Mouse (Mus musculus) erythroblast, embryonic 14.5 days (primary cell): ENCODE results near the gene Zbtb25. TPM values are rescaled to one million over a fixed set of nuclear protein-coding genes. Genes with fewer than 3 reads are reported as not detected.

Experiments used
- H3K27me3 ChIP-seq: 2 replicates; pipeline ENCODE4 v1.6.1; 2012; ENCODE audit warnings: inconsistent platforms; ENCODE audit not compliant: control insufficient read depth
- H3K36me3 ChIP-seq: 2 replicates; pipeline ENCODE4 v1.6.1; 2012; ENCODE audit warnings: mild to moderate bottlenecking, inconsistent platforms; ENCODE audit not compliant: control insufficient read depth
- H3K4me1 ChIP-seq: 2 replicates; pipeline ENCODE4 v1.6.1; 2012; ENCODE audit warnings: inconsistent platforms; ENCODE audit not compliant: control insufficient read depth
- H3K4me3 ChIP-seq: replicated peaks from 2 replicates; pipeline ENCODE3; 2012; ENCODE audit warnings: moderate library complexity, mild to moderate bottlenecking, inconsistent platforms
- H3K9me3 ChIP-seq: 2 replicates; pipeline ENCODE4 v1.6.1; 2012; ENCODE audit warnings: low read length, inconsistent platforms, mixed read lengths; ENCODE audit not compliant: control insufficient read depth
- GATA1 ChIP-seq: IDR thresholded peaks from 2 replicates; pipeline ENCODE4 v1.6.1; 2012; ENCODE audit warnings: low read length, inconsistent platforms, mixed read lengths
- TAL1 ChIP-seq: IDR thresholded peaks from 3 replicates; pipeline ENCODE4 v1.6.1; 2012; ENCODE audit warnings: low read length, inconsistent platforms, mixed read lengths
- polyA plus RNA-seq: library from polyadenylated mRNA; stranded (reverse); fragments of >175 nt; gene quantifications from 2 replicates; pipeline ENCODE4 v1.2.3, GENCODE M21; 2012

Zbtb25 gene
- polyA plus RNA-seq, 1 experiment, result 0.59 TPM

GRCm38 (mm10) chr12:76403886-76404537 lies 34.6 kb upstream of the Zbtb25 start, which contains the start of gene Hspa2:
Gene Hspa2, plus strand, starts transcription at chr12:76404176.
- Histone ChIP-seq H3K27me3 (peaks cover 66% of the 10 kb centered on the region), H3K9me3 (peaks cover 18% of the 10 kb centered on the region)
- TF ChIP-seq TAL1, result no peak
- TF ChIP-seq GATA1, result no peak

GRCm38 (mm10) chr12:76402991-76403885 lies 33.8 kb upstream of the Zbtb25 start:
- TF ChIP-seq GATA1 (no peak), TAL1 (no peak)
- H3K9me3 ChIP-seq, result peaks cover 18% of the 10 kb centered on the region
- H3K27me3 ChIP-seq, result peaks cover 58% of the 10 kb centered on the region
- peaks cover 40% of the 10 kb centered on the region for H3K4me1 ChIP-seq
- H3K4me3 ChIP-seq, result peak overlapping the region; percentile 88
- H3K36me3 ChIP-seq, result no peaks in the 10 kb centered on the region

More at GRCm38 (mm10) chr12:76403886-76404537, 34.6 kb upstream of the Zbtb25 start, which contains the start of gene Hspa2:
- Histone ChIP-seq H3K36me3 (no peaks in the 10 kb centered on the region), H3K4me1 (peaks cover 40% of the 10 kb centered on the region), H3K4me3 (peak within 1 kb of the TSS; percentile 88)

- Histone ChIP-seq H3K36me3 (no peaks in the 10 kb centered on the region), H3K4me3 (no peak overlapping the region), H3K4me1 (peaks cover 40% of the 10 kb centered on the region), H3K9me3 (peaks cover 18% of the 10 kb centered on the region), H3K27me3 (peaks cover 42% of the 10 kb centered on the region)
- TF ChIP-seq TAL1 (no peak), GATA1 (no peak)
These were observed 32.3 kb upstream of the Zbtb25 start for GRCm38 (mm10) chr12:76401674-76402073.

- Histone ChIP-seq H3K36me3 (peaks cover 5% of the 10 kb centered on the region), H3K9me3 (no peaks in the 10 kb centered on the region), H3K4me3 (no peak overlapping the region), H3K4me1 (peaks cover 7% of the 10 kb centered on the region), H3K27me3 (0 out of 2 replicates have a peak, but pooled peaks cover 2% of the 10 kb centered on the region)
- TF ChIP-seq TAL1 (no peak), GATA1 (no peak)
These were observed 27.9 kb upstream of the Zbtb25 start for GRCm38 (mm10) chr12:76397281-76397680.

GRCm38 (mm10) chr12:76392979-76393378 lies 23.6 kb upstream of the Zbtb25 start:
- Histone ChIP-seq H3K4me1 (peaks cover 30% of the 10 kb centered on the region), H3K4me3 (no peak overlapping the region), H3K36me3 (peaks cover 35% of the 10 kb centered on the region), H3K27me3 (no peaks in the 10 kb centered on the region), H3K9me3 (no peaks in the 10 kb centered on the region)
- TF ChIP-seq TAL1 (no peak), GATA1 (no peak)

- Histone ChIP-seq H3K4me3 (no peak overlapping the region), H3K36me3 (peaks cover 41% of the 10 kb centered on the region), H3K4me1 (peaks cover 30% of the 10 kb centered on the region), H3K9me3 (no peaks in the 10 kb centered on the region), H3K27me3 (no peaks in the 10 kb centered on the region)
- TF ChIP-seq TAL1 (no peak), GATA1 (no peak)
These were observed 22.3 kb upstream of the Zbtb25 start for GRCm38 (mm10) chr12:76391595-76392271.

- H3K9me3 ChIP-seq, result no peaks in the 10 kb centered on the region
- H3K27me3 ChIP-seq, result no peaks in the 10 kb centered on the region
- H3K4me1 ChIP-seq, result peaks cover 30% of the 10 kb centered on the region
- no peak for TF ChIP-seq TAL1
- TF ChIP-seq GATA1, result no peak
- peaks cover 68% of the 10 kb centered on the region for H3K36me3 ChIP-seq
- no peak overlapping the region for H3K4me3 ChIP-seq
These were observed 19.4 kb upstream of the Zbtb25 start for GRCm38 (mm10) chr12:76388794-76389193.

GRCm38 (mm10) chr12:76385342-76385741 lies 15.9 kb upstream of the Zbtb25 start:
- Histone ChIP-seq H3K27me3 (no peaks in the 10 kb centered on the region), H3K36me3 (peaks cover 69% of the 10 kb centered on the region), H3K4me1 (peaks cover 16% of the 10 kb centered on the region), H3K9me3 (no peaks in the 10 kb centered on the region), H3K4me3 (no peak overlapping the region)
- TF ChIP-seq GATA1 (no peak), TAL1 (no peak)
